ENCODE assay signal across 23 mouse cellular contexts in genomic region chr9:113295850-113296467, GRCm38 (mm10).
DNase-seq lines count a peak whose midpoint lies in the region; ATAC-seq and TF ChIP-seq lines count a peak whose summit lies in the region.
"Had no signal": no experiment of that assay in that cellular context is flagged by ENCODE, and none has a peak within 500 bp of the region (broad histone marks: within the 10 kb centered on the region; RNA-seq: fewer than 3 reads in every experiment).

No protein-coding gene starts in this region.

- DNase-seq in heart, postnatal 4 days: no peak
- DNase-seq in kidney, postnatal 4 days: peak; percentile 10 to 11
- no peak for DNase-seq in kidney, adult 8-10 months
- no peak for DNase-seq in midbrain, postnatal 0 days (ENCODE audit: low spot score)
- DNase-seq in midbrain, embryonic 10.5 days (ENCODE audit: low spot score): no peak
- peak; percentile 49 for DNase-seq in telencephalon, adult 2 months (ENCODE audit: low read depth, low spot score)
- no peak for DNase-seq in embryo, embryonic 9.5 days (ENCODE audit: extremely low spot score)
- DNase-seq: adrenal gland, postnatal 10 days; cerebellum, adult 11 months; cerebellum, postnatal 10 days; lung, postnatal 14 days; right cerebral cortex, postnatal 25 days had no signal

- no peaks in the 10 kb centered on the region for H3K9me3 ChIP-seq in heart, embryonic 16.5 days (replicated peaks; ENCODE audit: control insufficient read depth, low read length)
- H3K9me3 ChIP-seq in midbrain, postnatal 0 days (ENCODE audit: low read length): no peaks in the 10 kb centered on the region
- no peaks in the 10 kb centered on the region for H3K9me3 ChIP-seq in midbrain, embryonic 10.5 days (replicated peaks)
- H3K9me3 ChIP-seq: limb, embryonic 12.5 days; liver, embryonic 15.5 days; midbrain, embryonic 15.5 days; neural tube, embryonic 15.5 days had no signal

- WGBS in heart, embryonic 16.5 days: 30% methylated on average over 5 of the region's 5 CpGs
- WGBS in midbrain, postnatal 0 days: 78% methylated on average over 5 of the region's 5 CpGs
- 88% methylated on average over 5 of the region's 5 CpGs for WGBS in midbrain, embryonic 10.5 days

- H3K27ac ChIP-seq in heart, embryonic 16.5 days (ENCODE audit: low read length): no peak overlapping the region
- H3K27ac ChIP-seq in midbrain, postnatal 0 days (ENCODE audit: low read depth, low read length): no peak overlapping the region
- H3K27ac ChIP-seq in midbrain, embryonic 10.5 days (replicated peaks): no peak overlapping the region
- H3K27ac ChIP-seq: limb, embryonic 12.5 days; liver, embryonic 15.5 days; midbrain, embryonic 15.5 days; neural tube, embryonic 15.5 days had no signal

- H3K9ac ChIP-seq in heart, embryonic 16.5 days (ENCODE audit: low read length): no peak overlapping the region
- H3K9ac ChIP-seq in midbrain, postnatal 0 days (replicated peaks; ENCODE audit: low read length, poor library complexity, severe bottlenecking): no peak overlapping the region
- H3K9ac ChIP-seq: limb, embryonic 12.5 days; liver, embryonic 15.5 days; midbrain, embryonic 15.5 days; neural tube, embryonic 15.5 days had no signal

- no peaks in the 10 kb centered on the region for H3K27me3 ChIP-seq in heart, embryonic 16.5 days (ENCODE audit: control insufficient read depth, insufficient read depth, low read length)
- no peaks in the 10 kb centered on the region for H3K27me3 ChIP-seq in midbrain, postnatal 0 days (ENCODE audit: insufficient read depth, low read length)
- H3K27me3 ChIP-seq in midbrain, embryonic 10.5 days (ENCODE audit: low read depth, poor library complexity, severe bottlenecking): no peaks in the 10 kb centered on the region
- H3K27me3 ChIP-seq: liver, embryonic 15.5 days; megakaryocyte, embryonic 14.5 days; midbrain, embryonic 15.5 days; neural tube, embryonic 15.5 days had no signal

- H3K4me2 ChIP-seq in heart, embryonic 16.5 days (ENCODE audit: low read depth, low read length): no peak overlapping the region
- no peak overlapping the region for H3K4me2 ChIP-seq in midbrain, postnatal 0 days (ENCODE audit: low read depth, low read length, poor library complexity, severe bottlenecking)
- H3K4me2 ChIP-seq: limb, embryonic 12.5 days; liver, embryonic 15.5 days; midbrain, embryonic 15.5 days; neural tube, embryonic 15.5 days had no signal

- H3K4me3 ChIP-seq in heart, embryonic 16.5 days (ENCODE audit: low read length): no peak overlapping the region
- H3K4me3 ChIP-seq in midbrain, postnatal 0 days (ENCODE audit: low read depth, low read length): no peak overlapping the region
- no peak overlapping the region for H3K4me3 ChIP-seq in midbrain, embryonic 10.5 days
- H3K4me3 ChIP-seq: limb, embryonic 12.5 days; liver, embryonic 15.5 days; megakaryocyte, embryonic 14.5 days; midbrain, embryonic 15.5 days; neural tube, embryonic 15.5 days had no signal

- H3K36me3 ChIP-seq in heart, embryonic 16.5 days (ENCODE audit: control insufficient read depth, insufficient read depth): no peaks in the 10 kb centered on the region
- H3K36me3 ChIP-seq in midbrain, postnatal 0 days (ENCODE audit: insufficient read depth, low read length): no peaks in the 10 kb centered on the region
- no peaks in the 10 kb centered on the region for H3K36me3 ChIP-seq in midbrain, embryonic 10.5 days
- H3K36me3 ChIP-seq: limb, embryonic 12.5 days; liver, embryonic 15.5 days; midbrain, embryonic 15.5 days; neural tube, embryonic 15.5 days had no signal

- ATAC-seq in heart, embryonic 16.5 days (replicated peaks; ENCODE audit: extremely low read depth, insufficient read depth, low FRiP score): peak; percentile 52; the same call in 1 of the 2 replicates
- no peak for ATAC-seq in midbrain, postnatal 0 days (ENCODE audit: low FRiP score)
- ATAC-seq: activated CD4-positive, CD25-positive, alpha-beta regulatory T cell, adult 4 months; forebrain, embryonic 16.5 days; hindbrain, embryonic 16.5 days; intestine, embryonic 16.5 days; midbrain, embryonic 15.5 days; Patski had no signal

- H3K4me1 ChIP-seq in heart, embryonic 16.5 days (ENCODE audit: control insufficient read depth, insufficient read depth, low read length): no peaks in the 10 kb centered on the region; the same call in 1 of the 2 replicates
- H3K4me1 ChIP-seq in midbrain, postnatal 0 days (ENCODE audit: insufficient read depth, low read length): no peaks in the 10 kb centered on the region; the same call in 1 of the 2 replicates
- H3K4me1 ChIP-seq in midbrain, embryonic 10.5 days: peaks cover 23% of the 10 kb centered on the region
- H3K4me1 ChIP-seq: limb, embryonic 12.5 days; liver, embryonic 15.5 days; megakaryocyte, embryonic 14.5 days; midbrain, embryonic 15.5 days had no signal

- peak; percentile 14; the same call in 1 of the 2 replicates for TF ChIP-seq CTCF in midbrain, postnatal 0 days (IDR thresholded peaks at IDR 0.05)

Comparison
In these comparisons a context has a peak if more than half of its experiments do, and no peak if none do; other contexts are left out.
1. DNase-seq: peak in kidney, postnatal 4 days (2 of 2) and telencephalon, adult 2 months (single experiment); none in heart, postnatal 4 days (single experiment), kidney, adult 8-10 months (0 of 2), midbrain, postnatal 0 days (single experiment), midbrain, embryonic 10.5 days (single experiment) and embryo, embryonic 9.5 days (single experiment).